In the genomic region with DNA sequence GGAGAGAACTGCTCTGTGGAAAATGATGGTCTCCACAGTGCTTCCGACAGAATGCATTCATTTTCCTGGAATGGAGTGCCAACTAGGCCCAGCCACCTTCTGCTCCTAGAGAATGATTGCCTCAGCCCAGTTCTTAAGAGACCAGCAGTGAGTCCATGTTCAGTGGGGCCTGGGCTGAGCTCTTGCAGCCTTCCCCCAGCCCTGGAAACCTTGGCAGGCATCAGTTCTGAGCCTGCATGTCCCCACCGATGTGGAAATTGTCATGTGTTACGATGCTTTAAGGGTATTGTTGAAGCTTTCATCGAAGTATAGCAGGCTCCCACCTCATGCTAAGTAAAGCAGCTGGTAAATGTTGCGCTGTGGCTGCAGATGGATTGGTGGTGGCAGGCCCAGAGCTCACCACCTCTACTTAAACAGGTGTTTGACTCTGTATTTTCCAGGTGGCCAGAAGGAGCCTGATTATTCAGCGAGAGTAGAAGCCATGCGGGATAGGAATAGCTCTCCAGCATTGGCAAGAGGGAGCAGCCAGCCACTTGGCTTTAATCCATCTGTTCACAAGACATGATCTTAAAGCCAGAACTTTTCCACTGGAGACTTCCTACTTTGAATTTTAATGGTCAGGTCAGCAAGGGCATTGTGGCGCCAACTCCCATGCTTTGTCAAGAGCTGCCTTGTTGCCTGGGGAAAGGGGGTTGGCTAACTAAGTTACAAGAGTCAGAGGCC, we compare ENCODE assay signal across 8 mouse cellular contexts.
DNase-seq lines count a peak whose midpoint lies in the region.

No protein-coding gene starts in this region.

- peak; percentile 46 for DNase-seq in adrenal gland, postnatal 10 days
- no peak for DNase-seq in adrenal gland, adult 8-10 months
- peak; percentile 8 to 27 for DNase-seq in layer of hippocampus, postnatal 10 days (ENCODE audit: low spot score in 2 of 2)
- DNase-seq in layer of hippocampus, adult 9-10 months (ENCODE audit: low spot score): no peak
- DNase-seq in fibroblast of lung, adult 2 months (ENCODE audit: low read depth): peak; percentile 40
- peak; percentile 14 to 20 for DNase-seq in kidney, postnatal 36 days
- DNase-seq in thymus, postnatal 4 days: no peak
- no peak for DNase-seq in urinary bladder, adult 18-20 months (ENCODE audit: low spot score in 2 of 2)

Comparison
In these comparisons a context has a peak if more than half of its experiments do, and no peak if none do; other contexts are left out.
1. DNase-seq: peak in adrenal gland, postnatal 10 days (single experiment), layer of hippocampus, postnatal 10 days (2 of 2), fibroblast of lung, adult 2 months (single experiment) and kidney, postnatal 36 days (2 of 2); none in adrenal gland, adult 8-10 months (single experiment), layer of hippocampus, adult 9-10 months (single experiment), thymus, postnatal 4 days (single experiment) and urinary bladder, adult 18-20 months (0 of 2).